Mouse (Mus musculus) heart, embryonic 10.5 days (tissue): ENCODE measurements around the gene Mapk10. TPM values are rescaled to one million over a fixed set of nuclear protein-coding genes. Genes with fewer than 3 reads are reported as not detected.

Experiments used
- DNase-seq: peaks from one replicate; pipeline ENCODE4 v3.0.0-alpha.2; 2017; ENCODE audit warnings: low spot score
- H3K27ac ChIP-seq: fragments of 300-500 bp; sonication (generic); 2 replicates; pipeline ENCODE4 v1.5.1; 2016; ENCODE audit warnings: mild to moderate bottlenecking
- H3K27me3 ChIP-seq: fragments of 300-500 bp; sonication (generic); 2 replicates; pipeline ENCODE4 v1.6.1; 2016; ENCODE audit warnings: mild to moderate bottlenecking; ENCODE audit not compliant: poor library complexity, insufficient read depth, severe bottlenecking
- H3K36me3 ChIP-seq: fragments of 300-500 bp; sonication (generic); 2 replicates; pipeline ENCODE4 v1.6.1; 2016; ENCODE audit warnings: mild to moderate bottlenecking, moderate library complexity
- H3K4me1 ChIP-seq: fragments of 300-500 bp; sonication (generic); 2 replicates; pipeline ENCODE4 v1.6.1; 2016; ENCODE audit warnings: mild to moderate bottlenecking
- H3K4me3 ChIP-seq: fragments of 300-500 bp; sonication (generic); 2 replicates; pipeline ENCODE4 v1.5.1; 2016; ENCODE audit warnings: mild to moderate bottlenecking, moderate library complexity
- H3K9me3 ChIP-seq: fragments of 300-500 bp; sonication (generic); 2 replicates; pipeline ENCODE4 v1.6.1; 2016; ENCODE audit warnings: mild to moderate bottlenecking, moderate library complexity
- WGBS: fragments of 180-500 bp; shearing (Covaris S2); methylation state at CpG from one replicate; pipeline ENCODE4 v1.1.7; 2016; 5-methylcytosine and 5-hydroxymethylcytosine counted together
- polyA plus RNA-seq: library from polyadenylated mRNA; unstranded; fragments of >200 nt; fragmentation: Nextera tagmentation; extraction: Ambion mirVana; gene quantifications from 2 replicates; pipeline ENCODE4 v1.2.1, GENCODE M21; 2016

The Mapk10 gene
- polyA plus RNA-seq = 0.10 and 0.29 TPM in 2 replicates

DNA sequence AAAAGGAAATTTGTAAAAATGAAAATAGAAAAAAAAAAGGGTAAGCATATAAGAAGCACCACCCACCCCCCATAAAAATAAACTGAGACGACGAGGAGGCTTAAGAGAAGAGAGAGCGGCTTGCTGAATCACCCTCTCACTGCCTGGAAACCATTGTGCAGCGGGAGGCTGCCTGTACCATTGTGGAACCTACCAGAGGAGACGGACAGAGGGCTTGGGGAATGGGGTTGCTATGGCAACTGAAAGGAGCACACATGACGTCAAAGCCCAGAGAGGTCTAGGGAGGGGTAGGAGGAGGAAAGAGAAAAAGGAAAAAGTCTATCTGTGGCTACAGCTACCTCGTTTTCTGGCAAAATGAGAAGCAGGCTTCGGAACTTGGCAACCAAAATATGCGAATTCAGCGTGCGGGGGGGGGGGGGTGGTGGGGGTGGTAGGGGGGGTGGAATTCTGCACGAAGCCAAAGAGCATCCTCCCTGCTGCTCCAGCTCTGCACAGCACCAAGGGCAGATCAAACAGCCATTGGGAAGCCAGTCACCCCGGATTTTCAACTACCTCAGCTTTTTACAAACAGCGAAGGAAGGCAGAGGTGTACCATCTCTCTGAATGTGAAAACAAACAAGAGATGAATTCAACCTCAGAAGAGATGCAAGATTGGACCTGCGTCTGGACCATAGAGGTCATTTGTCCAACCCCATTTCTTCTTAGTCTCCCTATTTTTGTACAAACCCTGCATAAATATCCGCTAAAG, at the start of gene Mapk10:
Mapk10 (minus strand) TSS at position 234 of the 748 bp plus-strand sequence.
- Histone ChIP-seq H3K27ac (no peak within 1 kb of the TSS), H3K4me1 (peaks cover 4% of the 10 kb centered on the region; the same call in 1 of the 2 replicates), H3K36me3 (no peaks in the 10 kb centered on the region), H3K4me3 (peak within 1 kb of the TSS; percentile 46), H3K27me3 (no peaks in the 10 kb centered on the region), H3K9me3 (no peaks in the 10 kb centered on the region)
- WGBS = 12% methylated on average over 16 of the region's 16 CpGs
- DNase-seq = peak; percentile 75

- no peak for DNase-seq
- no peak overlapping the region for H3K4me3 ChIP-seq
Observed at GRCm38 (mm10) chr5:103256144-103256543, 45.0 kb upstream of the Mapk10 start.

GRCm38 (mm10) chr5:103242430-103242829, 31.3 kb upstream of the Mapk10 start:
- no peaks in the 10 kb centered on the region for H3K4me1 ChIP-seq
- no peak overlapping the region for H3K27ac ChIP-seq
- no peak overlapping the region for H3K4me3 ChIP-seq
- DNase-seq = no peak
- WGBS = 69% methylated on average over 1 of the region's 1 CpGs
- no peaks in the 10 kb centered on the region for H3K36me3 ChIP-seq
- no peaks in the 10 kb centered on the region for H3K27me3 ChIP-seq
- no peaks in the 10 kb centered on the region; the same call in 1 of the 2 replicates for H3K9me3 ChIP-seq

More at GRCm38 (mm10) chr5:103256144-103256543, 45.0 kb upstream of the Mapk10 start:
- H3K4me1 ChIP-seq = no peaks in the 10 kb centered on the region
- no peak overlapping the region for H3K27ac ChIP-seq
- no peaks in the 10 kb centered on the region for H3K36me3 ChIP-seq
- no peaks in the 10 kb centered on the region for H3K27me3 ChIP-seq
- no peaks in the 10 kb centered on the region for H3K9me3 ChIP-seq
- WGBS = 83% methylated on average over 5 of the region's 5 CpGs

DNA sequence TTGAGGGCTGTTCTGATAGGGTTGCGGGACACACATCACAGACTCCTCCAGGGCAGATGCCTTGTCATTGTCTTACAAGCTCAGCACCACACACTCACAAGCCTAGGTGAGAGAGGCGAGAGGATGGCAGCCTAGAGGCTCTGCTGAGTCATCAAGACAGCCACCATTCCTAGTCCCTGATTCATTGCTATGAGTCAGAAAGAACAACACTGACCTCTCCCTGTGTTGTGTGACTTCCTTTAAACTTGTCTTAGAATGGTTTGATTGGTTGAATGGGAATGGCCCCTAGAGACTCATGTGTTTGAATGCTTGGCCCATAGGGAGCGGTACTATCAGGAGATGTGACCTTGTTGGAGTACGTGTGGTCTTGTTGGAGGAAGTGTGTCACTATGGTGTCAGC, 20.7 kb upstream of the Mapk10 start:
- no peaks in the 10 kb centered on the region for H3K4me1 ChIP-seq
- no peaks in the 10 kb centered on the region for H3K9me3 ChIP-seq
- no peak for DNase-seq
- H3K36me3 ChIP-seq = no peaks in the 10 kb centered on the region
- no peak overlapping the region for H3K27ac ChIP-seq
- WGBS = 73% methylated on average over 4 of the region's 4 CpGs
- no peak overlapping the region for H3K4me3 ChIP-seq
- no peaks in the 10 kb centered on the region for H3K27me3 ChIP-seq

GRCm38 (mm10) chr5:103230334-103230733, 19.2 kb upstream of the Mapk10 start:
- H3K4me1 ChIP-seq = no peaks in the 10 kb centered on the region
- H3K4me3 ChIP-seq = no peak overlapping the region
- WGBS = 81% methylated on average over 5 of the region's 5 CpGs
- H3K27ac ChIP-seq = no peak overlapping the region
- no peaks in the 10 kb centered on the region for H3K27me3 ChIP-seq
- H3K36me3 ChIP-seq = no peaks in the 10 kb centered on the region
- no peaks in the 10 kb centered on the region for H3K9me3 ChIP-seq
- no peak for DNase-seq

GRCm38 (mm10) chr5:103229321-103229720, 18.2 kb upstream of the Mapk10 start:
- Histone ChIP-seq H3K27ac (no peak overlapping the region), H3K36me3 (no peaks in the 10 kb centered on the region), H3K4me1 (no peaks in the 10 kb centered on the region), H3K27me3 (no peaks in the 10 kb centered on the region), H3K9me3 (no peaks in the 10 kb centered on the region), H3K4me3 (no peak overlapping the region)
- 60% methylated on average over 3 of the region's 3 CpGs for WGBS
- no peak for DNase-seq

GRCm38 (mm10) chr5:103221997-103222396, 10.9 kb upstream of the Mapk10 start:
- H3K4me1 ChIP-seq = 0 out of 2 replicates have a peak, but pooled peaks cover 2% of the 10 kb centered on the region
- no peaks in the 10 kb centered on the region for H3K36me3 ChIP-seq
- DNase-seq = no peak
- no peaks in the 10 kb centered on the region for H3K27me3 ChIP-seq
- H3K9me3 ChIP-seq = no peaks in the 10 kb centered on the region
- H3K27ac ChIP-seq = no peak overlapping the region
- 36% methylated on average over 2 of the region's 2 CpGs for WGBS
- no peak overlapping the region for H3K4me3 ChIP-seq

DNA sequence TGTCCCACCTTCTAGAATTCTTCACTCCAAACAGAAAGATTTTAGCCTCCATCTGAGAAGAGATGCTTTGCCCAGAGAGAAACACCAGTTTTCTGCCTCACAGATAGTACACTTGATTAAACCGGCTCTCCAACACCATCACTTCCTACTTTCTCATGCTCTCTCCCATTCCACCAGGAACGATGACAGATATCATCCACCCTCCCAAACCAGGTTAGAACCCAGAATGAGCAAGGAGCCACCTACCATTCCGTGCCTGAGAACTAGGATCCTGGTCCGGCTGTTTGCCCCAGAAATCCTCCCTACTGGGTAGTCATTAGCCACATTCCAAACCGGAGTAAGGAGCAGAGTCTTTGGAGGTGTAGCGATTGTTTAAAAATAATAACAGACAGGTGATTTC, 490 bp downstream of the Mapk10 start:
- H3K4me1 ChIP-seq = peaks cover 4% of the 10 kb centered on the region; the same call in 1 of the 2 replicates
- peak overlapping the region; percentile 46 for H3K4me3 ChIP-seq
- H3K9me3 ChIP-seq = no peaks in the 10 kb centered on the region
- no peak overlapping the region for H3K27ac ChIP-seq
- H3K27me3 ChIP-seq = no peaks in the 10 kb centered on the region
- H3K36me3 ChIP-seq = no peaks in the 10 kb centered on the region
- no peak for DNase-seq
- 38% methylated on average over 6 of the region's 6 CpGs for WGBS

- 56% methylated on average over 3 of the region's 3 CpGs for WGBS
- Histone ChIP-seq H3K27ac (no peak overlapping the region), H3K36me3 (no peaks in the 10 kb centered on the region), H3K9me3 (no peaks in the 10 kb centered on the region), H3K4me3 (no peak overlapping the region), H3K27me3 (no peaks in the 10 kb centered on the region), H3K4me1 (peaks cover 4% of the 10 kb centered on the region; the same call in 1 of the 2 replicates)
- DNase-seq = no peak
Observed at GRCm38 (mm10) chr5:103210018-103210417, 1.1 kb downstream of the Mapk10 start.

- Histone ChIP-seq H3K27ac (no peak overlapping the region), H3K9me3 (no peaks in the 10 kb centered on the region), H3K4me3 (no peak overlapping the region), H3K27me3 (no peaks in the 10 kb centered on the region), H3K36me3 (no peaks in the 10 kb centered on the region), H3K4me1 (peaks cover 4% of the 10 kb centered on the region; the same call in 1 of the 2 replicates)
- 62% methylated on average over 6 of the region's 6 CpGs for WGBS
- no peak for DNase-seq
Observed at GRCm38 (mm10) chr5:103209486-103209885, 1.6 kb downstream of the Mapk10 start.

- H3K27ac ChIP-seq = no peak overlapping the region
- WGBS = 51% methylated on average over 8 of the region's 8 CpGs
- no peak for DNase-seq
- no peaks in the 10 kb centered on the region for H3K27me3 ChIP-seq
- H3K36me3 ChIP-seq = no peaks in the 10 kb centered on the region
- peaks cover 4% of the 10 kb centered on the region; the same call in 1 of the 2 replicates for H3K4me1 ChIP-seq
- H3K4me3 ChIP-seq = no peak overlapping the region
- no peaks in the 10 kb centered on the region for H3K9me3 ChIP-seq
Observed at GRCm38 (mm10) chr5:103208869-103209268, 2.3 kb downstream of the Mapk10 start.

GRCm38 (mm10) chr5:103208021-103208511, 3.1 kb downstream of the Mapk10 start:
- no peaks in the 10 kb centered on the region for H3K27me3 ChIP-seq
- peaks cover 4% of the 10 kb centered on the region; the same call in 1 of the 2 replicates for H3K4me1 ChIP-seq
- H3K9me3 ChIP-seq = no peaks in the 10 kb centered on the region
- DNase-seq = no peak
- H3K36me3 ChIP-seq = no peaks in the 10 kb centered on the region
- no peak overlapping the region for H3K27ac ChIP-seq
- WGBS = 78% methylated on average over 10 of the region's 10 CpGs
- H3K4me3 ChIP-seq = no peak overlapping the region

DNA sequence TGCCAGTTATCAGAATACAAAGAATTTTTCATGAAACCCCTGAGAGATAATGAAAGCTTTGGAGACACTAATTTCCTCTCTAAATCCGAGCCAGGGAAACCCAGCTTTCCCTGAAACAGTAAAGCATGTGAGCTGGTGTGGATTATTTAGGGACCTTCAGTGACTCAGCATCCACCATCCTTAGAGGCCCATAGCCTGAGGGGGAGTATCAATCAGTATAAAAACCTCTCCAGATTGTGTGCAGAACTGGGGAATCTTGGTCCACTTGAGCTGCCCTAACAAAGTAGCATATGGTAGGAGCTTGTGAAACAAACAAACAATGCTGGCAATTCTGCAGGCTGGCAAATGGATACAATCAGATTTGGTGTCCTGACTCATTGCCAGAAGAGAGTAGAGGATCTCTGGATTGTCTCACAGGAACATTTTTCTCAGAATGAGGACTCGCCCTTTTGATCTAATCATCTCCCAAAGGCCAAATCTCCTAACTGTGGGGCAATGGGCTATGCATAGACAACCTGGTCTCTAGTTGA, 13.3 kb downstream of the Mapk10 start:
- DNase-seq = no peak
- Histone ChIP-seq H3K9me3 (no peaks in the 10 kb centered on the region), H3K4me3 (no peak overlapping the region), H3K27ac (no peak overlapping the region), H3K27me3 (no peaks in the 10 kb centered on the region), H3K36me3 (no peaks in the 10 kb centered on the region), H3K4me1 (peaks cover 5% of the 10 kb centered on the region)
- WGBS = 80% methylated on average over 2 of the region's 2 CpGs
